Mouse (Mus musculus) embryonic stem cell, embryonic (primary cell): ENCODE measurements around the gene Arnt2.

ENCODE experiments used
- CTCF ChIA-PET, 4 experiments: fragments of 300-600 bp in 2 of 4; fragments of 350-600 bp in 2 of 4; sonication (Branson Sonifier 250); formaldehyde crosslinking; loops; one replicate each; lab custom pipeline; 2022; ENCODE audit warnings: inconsistent platforms in 2 of 4; lab: Charles Lee
- POLR2A ChIA-PET, 4 experiments: fragments of 300-600 bp in 2 of 4; fragments of 350-600 bp in 2 of 4; sonication (Branson Sonifier 250); formaldehyde crosslinking; loops; one replicate each; lab custom pipeline; 2022; ENCODE audit warnings: antibody characterized with exemption in 4 of 4, inconsistent platforms in 1 of 4; lab: Charles Lee

The Arnt2 gene

DNA sequence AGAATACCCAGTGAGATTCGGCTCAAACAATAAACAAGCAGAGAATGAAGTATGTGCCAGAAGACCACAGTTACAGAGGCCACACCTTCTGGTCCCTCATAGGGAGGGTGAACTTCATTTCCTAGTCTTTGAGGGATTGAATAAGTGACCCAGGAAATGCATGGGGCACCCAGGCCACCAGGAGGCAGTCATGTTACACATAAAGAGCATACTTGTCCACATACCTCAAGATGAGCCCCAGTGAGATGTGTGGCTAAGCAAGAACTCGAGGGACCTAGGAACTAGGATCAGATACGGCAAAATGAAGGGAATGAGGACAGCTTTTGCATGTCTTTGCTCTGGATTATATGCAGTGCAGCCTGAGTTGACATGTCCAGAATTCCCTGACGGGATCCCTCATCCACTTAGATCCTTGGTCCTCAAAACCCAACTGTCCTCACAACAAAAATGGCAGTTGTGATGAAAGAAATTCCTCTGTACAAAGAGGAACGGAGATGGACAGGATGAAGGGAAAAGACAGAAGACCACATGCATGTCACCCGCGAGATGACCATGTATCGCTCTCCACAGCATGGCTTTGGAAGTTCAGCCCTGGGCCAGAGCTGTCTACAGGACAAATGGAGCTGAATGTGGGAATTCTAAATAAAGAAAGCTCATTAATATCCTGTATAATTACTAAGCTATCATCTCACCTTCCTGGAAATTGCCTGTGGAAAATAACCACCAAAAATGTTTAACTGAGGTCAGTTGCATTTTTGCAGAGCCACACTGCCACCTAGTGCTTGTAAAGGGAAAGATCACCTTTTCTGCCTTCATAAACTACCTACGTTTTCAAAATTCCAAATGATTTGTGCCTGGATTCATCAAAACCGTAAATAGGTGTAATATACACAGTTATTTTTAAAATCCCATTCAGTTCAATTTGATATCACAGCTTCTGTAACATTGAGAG, 54.1 kb downstream of the Arnt2 start:
- CTCF ChIA-PET, result interaction anchor here (0.6 to 1.9 kb wide), 25 partner anchors 13 to 1780 kb away, joined by 3 to 11 read pairs (median 4); partner anchors contain the start of gene Cemip (in 3 of the 4)
- POLR2A ChIA-PET, result interaction anchor here in 1 of 4 experiments (0.8 kb wide), 1 partner anchor 89 kb away, joined by 4 read pairs; no protein-coding TSS in a partner anchor

DNA sequence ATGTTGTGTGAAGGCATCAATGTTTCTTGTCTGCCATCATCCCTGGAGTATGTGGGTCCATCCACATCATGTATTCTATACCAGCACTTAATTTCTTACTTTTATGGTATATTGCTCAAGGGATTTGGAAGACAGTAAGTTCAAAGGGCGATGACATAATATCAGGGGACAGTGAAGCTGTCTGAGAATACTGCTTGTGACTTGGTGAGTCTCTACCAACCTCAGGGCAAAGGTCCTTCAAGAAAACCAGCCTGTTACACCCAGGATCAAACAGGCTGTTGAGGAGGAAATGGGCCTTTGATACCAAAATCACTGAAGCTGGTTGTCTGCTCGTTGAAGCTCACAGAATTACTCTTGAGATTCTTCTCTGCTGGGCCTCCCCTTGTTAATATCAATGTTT, 55.1 kb downstream of the Arnt2 start:
- ChIA-PET POLR2A (no interaction called here), CTCF (interaction anchor here in 1 of 4 experiments (1.1 kb wide), 1 partner anchor 440 kb away, joined by 3 read pairs; no protein-coding TSS in a partner anchor)

DNA sequence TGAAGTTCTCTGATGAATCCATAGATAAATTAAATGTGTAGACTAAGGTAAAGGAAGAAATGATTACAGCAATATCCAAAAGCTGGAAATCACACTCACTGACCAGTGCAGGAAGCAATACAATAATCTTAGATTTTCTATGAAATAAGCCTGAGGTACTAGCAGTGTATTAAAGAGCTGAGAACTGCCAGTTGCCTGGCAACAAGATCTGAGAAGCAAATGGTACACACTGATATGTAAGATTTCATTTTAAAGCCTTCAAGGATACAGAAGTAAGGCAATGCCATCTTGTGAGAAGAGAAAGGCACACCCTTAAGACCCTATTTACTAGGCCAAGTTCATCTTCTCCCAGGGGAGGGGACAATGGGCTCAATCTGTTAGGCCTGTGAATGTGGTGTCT, 59.4 kb downstream of the Arnt2 start:
- ChIA-PET CTCF (no interaction called here), POLR2A (no interaction called here)

DNA sequence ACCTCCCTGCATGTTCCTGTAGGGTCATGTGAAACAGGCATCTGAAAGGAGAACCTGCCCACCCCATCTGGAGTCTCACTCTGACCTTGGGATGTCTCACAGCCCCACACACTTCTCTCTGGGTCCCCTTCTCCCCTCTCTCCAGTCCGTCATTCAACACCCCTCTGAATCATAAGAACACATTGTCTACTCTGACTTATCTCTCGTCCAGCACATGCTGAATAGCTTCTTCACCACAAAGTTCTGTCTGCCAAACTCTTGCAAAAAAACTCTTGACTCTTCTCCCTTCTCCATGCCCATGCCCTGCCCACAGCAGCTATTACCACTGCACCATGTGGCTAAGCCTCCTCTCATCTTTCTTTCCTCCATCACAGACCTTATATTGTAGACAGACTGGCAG, 60.0 kb downstream of the Arnt2 start:
- ChIA-PET CTCF (no interaction called here), POLR2A (no interaction called here)

DNA sequence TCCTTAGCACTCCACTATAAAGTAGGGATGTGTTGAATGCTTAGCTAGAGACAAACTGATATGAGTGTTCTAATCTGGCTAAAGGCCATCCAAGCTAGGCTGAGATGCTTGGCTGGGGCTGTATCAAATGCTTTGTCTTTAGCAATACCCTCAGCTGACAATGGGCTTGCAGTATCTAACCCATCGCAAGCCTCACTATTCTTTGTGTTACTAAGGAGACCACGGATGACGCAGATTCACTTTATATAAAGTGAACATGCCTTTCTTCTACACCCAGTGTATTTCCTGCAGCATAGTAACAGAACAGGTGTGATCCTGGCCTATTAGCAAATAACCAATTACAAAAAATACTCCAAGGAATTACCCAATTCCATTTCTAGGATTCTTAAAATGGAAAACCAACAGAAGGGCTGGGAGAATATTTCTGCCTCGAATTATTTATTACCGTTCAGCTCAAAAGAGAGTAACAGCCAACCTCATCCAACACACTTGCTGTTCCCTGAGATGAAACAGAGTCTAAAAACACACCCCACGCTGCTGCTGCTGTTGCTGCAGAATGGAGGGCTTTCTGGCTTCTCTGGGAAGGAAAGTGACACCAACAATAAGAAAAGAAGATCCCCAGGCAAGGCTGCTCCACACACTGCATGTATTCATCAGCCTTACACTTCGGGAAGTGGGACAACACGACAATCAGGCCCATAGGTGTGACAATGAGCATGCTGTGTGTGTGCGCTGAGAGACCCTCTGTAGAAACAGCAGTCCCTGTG, 61.6 kb downstream of the Arnt2 start:
- CTCF ChIA-PET, result no interaction called here

DNA sequence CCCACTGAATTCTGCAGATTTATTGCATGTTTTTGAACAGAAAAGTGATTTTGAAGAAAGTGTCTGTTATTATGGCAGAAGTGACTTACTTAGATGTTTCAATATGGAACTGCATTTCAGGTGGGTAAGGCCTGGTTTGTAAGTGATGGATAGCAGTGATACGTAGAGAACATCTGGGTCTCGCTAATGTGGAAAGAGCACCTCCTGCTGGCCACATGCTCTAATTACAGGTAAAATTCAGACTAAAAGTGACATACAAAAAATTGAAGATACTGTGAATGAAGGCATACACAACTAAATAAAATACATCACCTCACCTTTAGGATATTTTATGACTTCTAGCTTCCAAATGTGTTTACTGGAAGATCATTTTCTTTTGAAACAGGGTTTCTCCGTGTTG, 66.8 kb downstream of the Arnt2 start:
- CTCF ChIA-PET, result interaction anchor here in 3 of 4 experiments (0.5 to 1.4 kb wide), 5 partner anchors 13 to 256 kb away, joined by 3 to 5 read pairs (median 3); partner anchors contain the start of gene Cemip (in 1 of the 3)

More for the DNA sequence above, 61.6 kb downstream of the Arnt2 start:
- POLR2A ChIA-PET, result interaction anchor here in 1 of 4 experiments (0.9 kb wide), 1 partner anchor 208 kb away, joined by 3 read pairs; no protein-coding TSS in a partner anchor

DNA sequence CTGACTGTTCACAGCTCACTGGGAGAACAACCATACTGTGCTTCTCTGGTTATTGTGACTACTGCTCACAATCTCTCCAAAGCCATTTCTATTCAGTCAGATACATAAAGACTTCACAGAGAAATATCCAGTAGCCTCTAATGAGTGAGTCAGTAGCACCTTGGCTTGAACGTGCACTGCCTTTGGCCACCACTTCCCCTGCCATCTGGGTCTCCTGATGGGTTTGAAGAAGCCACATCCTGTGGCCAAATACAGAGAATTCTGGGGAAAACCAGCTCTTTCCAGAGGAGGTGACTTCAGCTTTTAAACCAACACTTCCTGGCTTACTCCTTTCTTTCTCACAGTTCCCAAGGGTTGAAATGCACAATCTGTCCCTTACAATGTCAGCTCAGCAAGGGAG, 69.0 kb downstream of the Arnt2 start:
- ChIA-PET POLR2A (no interaction called here), CTCF (interaction anchor here in 1 of 4 experiments (1.3 kb wide), 1 partner anchor 254 kb away, joined by 4 read pairs; the partner anchor contains the start of gene Cemip)

More for the DNA sequence above, 66.8 kb downstream of the Arnt2 start:
- POLR2A ChIA-PET, result no interaction called here

DNA sequence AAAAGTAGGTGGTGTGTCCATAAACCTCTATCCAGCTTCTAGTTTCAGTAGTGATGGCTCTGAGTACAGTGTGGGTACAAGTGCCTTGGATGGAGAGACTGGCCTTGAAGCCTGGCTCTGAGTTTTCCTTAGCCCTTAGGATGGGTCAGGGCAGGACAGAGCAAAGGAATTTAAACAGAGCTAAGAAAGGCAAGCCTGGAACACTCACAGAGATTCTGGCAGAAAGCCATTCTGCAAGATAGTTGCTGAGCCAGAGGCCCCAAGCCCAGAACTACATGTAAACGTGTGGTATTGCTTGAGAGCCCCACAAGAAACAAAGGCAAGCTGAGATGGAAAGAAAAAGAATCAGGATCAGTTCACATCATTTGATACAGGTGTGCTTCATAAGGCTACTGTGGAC, 70.8 kb downstream of the Arnt2 start:
- POLR2A ChIA-PET, result no interaction called here

DNA sequence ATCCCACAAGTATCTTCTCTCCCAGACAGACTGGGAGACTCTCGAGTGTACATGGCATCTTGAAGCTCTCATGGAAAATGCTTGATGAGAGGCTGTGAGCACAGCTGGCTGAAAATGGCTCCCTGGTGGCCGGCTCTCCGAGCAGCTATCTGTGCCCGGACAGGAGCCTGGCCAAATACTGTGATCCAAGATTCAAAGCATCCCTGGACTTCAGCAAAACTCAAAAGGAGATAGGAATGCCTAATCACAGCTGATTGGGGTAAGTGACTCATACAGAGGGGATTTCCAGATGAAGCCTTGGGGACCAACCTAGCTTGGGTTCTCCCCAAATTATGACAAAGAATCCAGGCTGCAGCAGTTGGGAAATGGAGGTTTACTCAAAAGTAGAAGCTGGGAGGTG, 72.2 kb downstream of the Arnt2 start:
- ChIA-PET CTCF (interaction anchor here in 1 of 4 experiments (0.8 kb wide), 1 partner anchor 66 kb away, joined by 3 read pairs; no protein-coding TSS in a partner anchor), POLR2A (no interaction called here)

More for the DNA sequence above, 70.8 kb downstream of the Arnt2 start:
- CTCF ChIA-PET, result interaction anchor here in 1 of 4 experiments (1.0 kb wide), 1 partner anchor 252 kb away, joined by 3 read pairs; no protein-coding TSS in a partner anchor

DNA sequence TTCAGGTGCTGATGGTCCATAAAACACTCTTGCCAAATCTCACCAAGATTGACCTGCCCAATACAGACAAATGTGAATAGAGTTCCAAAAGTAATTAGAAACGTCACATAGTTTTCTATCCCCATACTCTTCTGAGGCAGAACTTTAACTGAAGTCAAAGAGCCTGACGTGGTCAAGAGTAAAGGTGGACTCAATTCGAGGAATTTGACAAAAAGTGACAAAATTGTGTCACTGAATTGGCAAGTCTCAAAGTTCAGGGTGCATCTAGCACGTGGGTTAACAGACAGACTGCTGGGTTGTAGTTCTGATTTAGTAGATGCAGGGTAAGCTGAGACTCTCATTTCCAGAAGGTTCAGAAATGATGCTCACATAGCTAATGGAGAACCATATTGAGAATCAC, 73.1 kb downstream of the Arnt2 start:
- ChIA-PET CTCF (interaction anchor here in 1 of 4 experiments (0.8 kb wide), 1 partner anchor 65 kb away, joined by 3 read pairs; no protein-coding TSS in a partner anchor), POLR2A (no interaction called here)

DNA sequence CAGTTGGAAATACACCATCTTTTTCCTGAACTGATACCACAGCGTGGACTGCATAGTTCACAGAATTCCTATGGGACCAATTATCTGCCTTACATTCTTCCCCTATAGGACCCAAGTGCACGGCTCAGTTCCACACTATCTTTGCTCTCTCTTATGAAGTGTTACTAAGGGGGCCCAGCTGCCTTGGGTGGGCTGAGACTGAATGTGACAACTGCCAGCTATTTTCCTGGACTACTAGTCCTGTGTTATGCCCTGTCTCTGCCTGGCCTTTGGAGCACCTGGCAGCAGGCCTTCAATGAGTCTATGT, 73.4 kb downstream of the Arnt2 start:
- POLR2A ChIA-PET, result no interaction called here

DNA sequence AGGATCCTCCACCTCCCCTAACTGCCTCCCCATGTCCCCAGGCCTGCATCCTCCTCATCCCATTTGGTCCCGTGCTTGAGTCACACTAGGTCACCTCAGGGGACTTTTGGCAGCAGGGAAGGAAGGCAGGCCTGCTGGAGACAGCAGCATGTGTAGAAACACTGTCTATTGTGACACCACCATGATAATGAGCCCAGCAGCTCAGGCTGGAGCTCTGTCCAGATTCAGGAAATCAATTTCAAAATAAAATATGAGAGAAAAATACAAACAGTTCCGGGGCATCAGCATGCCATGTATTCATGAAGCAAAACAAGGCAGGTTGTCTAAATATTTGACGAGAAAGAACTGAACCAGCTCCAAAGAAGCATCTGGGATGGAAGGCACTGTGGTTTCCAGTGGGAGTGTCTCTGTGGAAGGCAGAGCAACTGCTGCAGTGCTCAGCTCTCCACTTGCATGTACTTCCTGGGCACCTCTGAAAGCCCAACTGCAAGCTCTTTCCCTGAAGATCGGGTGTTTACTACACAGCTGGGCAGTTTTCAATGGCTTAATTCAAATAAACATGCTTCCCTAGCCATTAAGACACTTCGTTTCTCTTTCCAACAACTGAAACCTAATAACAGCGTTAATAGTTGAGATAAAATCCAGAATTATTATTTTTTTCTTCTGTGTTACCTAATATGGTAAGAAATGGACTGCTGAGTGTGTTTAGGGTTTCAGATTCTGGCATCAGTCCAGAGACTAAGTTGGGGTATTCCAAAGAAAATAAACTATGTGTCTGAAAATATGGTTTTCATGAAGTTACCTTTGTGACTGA, 74.0 kb downstream of the Arnt2 start:
- ChIA-PET CTCF (no interaction called here), POLR2A (no interaction called here)

More for the DNA sequence above, 73.4 kb downstream of the Arnt2 start:
- CTCF ChIA-PET, result no interaction called here

DNA sequence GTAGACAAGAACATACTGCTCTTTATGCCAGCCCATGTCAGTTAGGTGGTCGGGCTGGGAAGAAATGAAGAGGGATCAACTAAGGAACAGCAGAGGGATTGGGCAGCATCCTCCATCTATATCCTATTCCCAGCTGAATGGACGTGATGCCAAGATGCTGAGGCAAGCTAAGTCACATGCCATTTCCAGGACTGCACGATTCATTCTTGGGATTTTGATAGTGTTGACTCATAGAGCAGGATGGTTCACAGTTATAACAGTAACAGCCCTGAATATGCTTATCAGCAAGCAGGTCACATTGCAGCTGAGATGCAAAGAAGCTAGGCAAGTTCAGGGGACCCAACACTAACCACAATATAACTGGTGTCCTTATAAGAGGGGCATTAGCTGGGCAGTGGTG, 76.0 kb downstream of the Arnt2 start:
- POLR2A ChIA-PET, result interaction anchor here in 1 of 4 experiments (0.7 kb wide), 1 partner anchor 285 kb away, joined by 3 read pairs; no protein-coding TSS in a partner anchor
- CTCF ChIA-PET, result interaction anchor here in 1 of 4 experiments (0.8 to 1.4 kb wide), 2 partner anchors 19 to 247 kb away, joined by 3 read pairs; no protein-coding TSS in a partner anchor

DNA sequence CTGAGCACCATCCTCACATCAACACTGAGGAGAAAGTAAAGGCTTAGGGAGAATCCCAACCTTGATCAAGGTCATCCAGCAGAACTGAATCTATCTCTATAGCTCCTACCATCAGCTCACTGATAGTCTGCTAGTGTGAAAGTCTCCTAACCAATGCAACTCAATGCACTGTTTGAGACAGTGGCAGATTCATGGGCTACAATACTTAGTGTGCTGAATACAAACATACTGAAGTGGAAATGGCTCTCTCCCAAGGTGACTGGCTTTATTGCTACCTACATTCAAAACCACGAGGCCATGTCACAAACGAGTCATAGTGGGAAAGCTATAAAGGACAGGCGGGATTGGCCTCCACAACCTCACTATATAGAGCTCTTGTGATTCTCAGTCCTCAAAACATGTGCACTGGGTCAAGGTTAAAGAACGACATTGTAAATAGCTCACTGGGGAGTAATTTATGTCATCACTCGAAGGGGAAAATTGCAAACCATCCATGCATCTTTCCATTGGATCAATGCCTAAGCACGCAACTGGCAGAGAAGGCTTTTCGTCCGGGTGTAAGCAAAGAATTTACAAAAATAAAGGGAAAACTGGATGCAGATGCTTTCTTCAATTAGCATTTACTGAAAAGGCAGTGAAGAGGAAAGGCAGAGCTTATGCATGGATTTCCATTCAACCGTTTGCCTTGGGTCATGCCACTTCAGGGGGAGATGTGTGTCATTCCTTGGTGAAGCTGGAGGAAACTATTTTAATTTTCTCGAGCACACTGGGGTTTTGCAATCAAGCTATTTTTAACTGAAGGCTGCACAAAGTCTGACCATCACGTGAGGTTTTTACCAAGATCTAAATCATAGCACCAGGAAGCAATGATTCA, 77.4 kb downstream of the Arnt2 start:
- CTCF ChIA-PET, result interaction anchor here in 3 of 4 experiments (0.6 to 1.8 kb wide), 6 partner anchors 11 to 474 kb away, joined by 3 to 5 read pairs (median 4); partner anchors contain the start of gene Cemip (in 1 of the 3)

DNA sequence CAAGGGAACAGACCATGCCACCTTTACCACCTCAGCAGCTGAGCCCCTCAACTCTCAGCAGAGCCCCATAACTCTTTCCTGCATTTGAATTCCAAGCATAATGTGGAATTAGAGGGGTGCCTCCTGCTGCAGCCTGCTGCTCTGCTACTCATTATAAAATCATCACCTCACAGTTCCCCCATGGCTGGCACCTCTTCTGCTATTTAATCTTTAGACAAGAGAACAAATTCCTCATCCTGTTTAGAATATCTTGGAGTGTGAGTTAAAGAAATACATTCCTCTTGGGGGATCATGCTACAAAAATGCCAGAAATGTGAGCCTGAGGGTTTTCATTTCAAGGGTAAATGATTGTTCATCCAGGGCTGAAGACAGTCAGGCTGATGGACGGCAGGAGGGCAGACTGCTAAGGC, 80.8 kb downstream of the Arnt2 start:
- POLR2A ChIA-PET, result no interaction called here
- CTCF ChIA-PET, result no interaction called here

More for the DNA sequence above, 77.4 kb downstream of the Arnt2 start:
- POLR2A ChIA-PET, result interaction anchor here in 1 of 4 experiments (0.7 kb wide), 1 partner anchor 538 kb away, joined by 5 read pairs; no protein-coding TSS in a partner anchor

DNA sequence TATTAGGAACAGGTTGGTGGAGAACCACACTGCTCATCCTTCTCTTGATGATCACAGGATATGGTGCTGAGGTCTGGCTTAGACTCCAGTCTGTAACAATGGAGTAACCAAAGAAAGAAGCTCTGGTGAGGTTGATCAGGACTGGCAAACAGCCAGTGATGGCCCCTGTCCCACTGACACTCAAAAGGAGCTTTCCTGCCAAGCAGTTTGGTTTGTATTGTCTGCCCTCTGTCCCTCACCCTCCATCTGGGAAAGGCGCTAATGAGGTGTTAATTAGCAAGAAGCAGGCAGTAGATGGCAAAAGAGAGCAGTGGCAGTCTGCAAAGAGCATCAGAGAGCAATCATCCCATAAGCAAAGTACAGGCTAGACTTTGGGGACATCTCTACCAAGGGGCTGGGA, 81.2 kb downstream of the Arnt2 start:
- ChIA-PET POLR2A (no interaction called here), CTCF (no interaction called here)
